Mouse (Mus musculus) liver, postnatal 0 days (tissue): ENCODE data around the gene Tfpi. TPM values are rescaled to one million over a fixed set of nuclear protein-coding genes. Genes with fewer than 3 reads are reported as not detected.

Source experiments
- ATAC-seq: fragments of 200-750 bp; cut with Nextera tagmentation; 2 replicates; pipeline ENCODE4 v1.8.0; 2017; ENCODE audit warnings: mild to moderate bottlenecking, moderate library complexity
- DNase-seq: peaks from one replicate; pipeline ENCODE4 v3.0.0-alpha.2; 2016
- H3K27ac ChIP-seq: fragments of 300-500 bp; sonication (generic); 2 replicates; pipeline ENCODE4 v1.5.1; 2014; ENCODE audit warnings: antibody characterized with exemption, moderate library complexity, mild to moderate bottlenecking, low read depth
- H3K27me3 ChIP-seq: fragments of 300-500 bp; sonication (generic); 2 replicates; pipeline ENCODE4 v1.6.1; 2014; ENCODE audit warnings: low read length, control low read depth, mixed read lengths; ENCODE audit not compliant: insufficient read depth
- H3K36me3 ChIP-seq: fragments of 300-500 bp; sonication (generic); replicated peaks from 2 replicates; pipeline ENCODE4 v1.6.1; 2014; ENCODE audit warnings: mild to moderate bottlenecking, control low read depth, low read length, moderate library complexity, mixed read lengths; ENCODE audit not compliant: insufficient read depth
- H3K4me1 ChIP-seq: fragments of 300-500 bp; sonication (generic); 2 replicates; pipeline ENCODE4 v1.6.1; 2014; ENCODE audit warnings: antibody characterized with exemption, mild to moderate bottlenecking, control low read depth; ENCODE audit not compliant: insufficient read depth
- H3K4me2 ChIP-seq: fragments of 300-500 bp; sonication (generic); 2 replicates; pipeline ENCODE4 v1.6.1; 2014; ENCODE audit warnings: low read depth, mild to moderate bottlenecking, low read length, moderate library complexity, mixed read lengths
- H3K4me3 ChIP-seq: fragments of 300-500 bp; sonication (generic); 2 replicates; pipeline ENCODE4 v1.5.1; 2014; ENCODE audit warnings: low read depth, low read length
- H3K9ac ChIP-seq: fragments of 300-500 bp; sonication (generic); replicated peaks from 2 replicates; pipeline ENCODE4 v1.6.1; 2014; ENCODE audit warnings: mild to moderate bottlenecking, moderate library complexity
- H3K9me3 ChIP-seq: fragments of 300-500 bp; sonication (generic); 2 replicates; pipeline ENCODE4 v1.6.1; 2016; ENCODE audit warnings: mild to moderate bottlenecking, control low read depth, low read length, mixed read lengths
- CTCF ChIP-seq: sonication (generic); IDR thresholded peaks from 2 replicates; pipeline ENCODE4 v1.5.1; 2016; ENCODE audit warnings: antibody characterized with exemption, low read depth
- EP300 ChIP-seq: IDR thresholded peaks from 2 replicates; pipeline ENCODE4 v1.6.1; 2016; ENCODE audit warnings: antibody characterized with exemption, low read depth, mild to moderate bottlenecking
- WGBS: fragments of 180-500 bp; shearing (Covaris S2); extraction: QIAGEN DNeasy Blood & Tissue Kit; methylation state at CpG from one replicate; pipeline ENCODE4 v1.1.7; 2014; ENCODE audit not compliant: insufficient replicate concordance; 5-methylcytosine and 5-hydroxymethylcytosine counted together
- polyA plus RNA-seq: library from polyadenylated mRNA; unstranded; fragments of >200 nt; fragmentation: Nextera tagmentation; extraction: Ambion mirVana; gene quantifications from 2 replicates; pipeline ENCODE4 v1.2.1, GENCODE M21; 2015

Gene Tfpi
- polyA plus RNA-seq, 1 experiment from 2014 or later, result 12.2 TPM

DNA sequence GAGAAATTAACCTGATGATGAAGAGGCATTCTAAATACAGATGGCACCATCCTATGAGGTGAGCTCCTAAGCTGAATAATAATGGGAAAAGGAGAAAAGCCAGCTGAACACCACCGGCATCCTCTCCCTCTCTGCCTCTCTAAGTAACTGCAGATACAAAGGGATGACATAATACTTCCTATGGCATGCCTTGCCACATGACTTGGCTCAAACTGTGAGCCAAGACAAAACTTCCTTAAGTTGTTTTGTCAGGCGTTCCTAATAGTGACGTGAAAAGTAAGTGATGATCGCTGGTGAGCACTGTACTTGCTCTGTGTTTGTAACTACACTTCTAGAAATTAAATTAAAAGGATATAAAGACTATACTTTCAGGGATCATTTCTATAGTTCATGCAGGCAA, 27.7 kb upstream of the Tfpi start:
- Histone ChIP-seq H3K4me3 (no peak overlapping the region), H3K9me3 (no peaks in the 10 kb centered on the region), H3K4me2 (no peak overlapping the region), H3K36me3 (no peaks in the 10 kb centered on the region), H3K4me1 (peaks cover 5% of the 10 kb centered on the region), H3K27me3 (no peaks in the 10 kb centered on the region), H3K27ac (peak overlapping the region; percentile 78; the same call in 1 of the 2 replicates), H3K9ac (no peak overlapping the region)
- TF ChIP-seq CTCF, result no peak
- no peak for TF ChIP-seq EP300
- DNase-seq (no peak), ATAC-seq (peak; percentile 55; the same call in 1 of the 2 replicates)
- WGBS, result 48% methylated on average over 4 of the region's 4 CpGs

DNA sequence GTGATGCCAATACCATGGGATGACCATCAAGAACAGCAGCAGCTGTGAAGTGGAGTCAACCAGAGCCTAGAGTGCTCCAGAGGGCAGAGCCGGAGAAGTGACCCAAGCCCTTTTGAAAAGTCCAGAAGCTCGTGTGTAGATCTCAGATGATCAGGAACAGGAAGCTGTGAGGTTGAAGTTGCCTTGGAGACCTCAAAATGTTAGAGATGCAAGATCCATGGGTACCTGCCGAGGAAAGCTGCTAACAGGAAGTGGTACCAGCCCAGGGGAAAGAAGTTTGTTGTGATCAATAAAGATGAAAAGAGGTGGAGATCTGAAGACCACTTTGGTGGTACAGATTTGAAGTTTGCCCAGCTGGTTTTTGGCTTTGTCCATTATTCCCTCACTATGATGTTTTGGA, 22.3 kb upstream of the Tfpi start:
- Histone ChIP-seq H3K4me1 (no peaks in the 10 kb centered on the region), H3K27me3 (no peaks in the 10 kb centered on the region), H3K36me3 (no peaks in the 10 kb centered on the region), H3K4me2 (no peak overlapping the region), H3K27ac (no peak overlapping the region), H3K9me3 (no peaks in the 10 kb centered on the region), H3K9ac (no peak overlapping the region), H3K4me3 (no peak overlapping the region)
- WGBS, result 53% methylated on average over 3 of the region's 3 CpGs
- TF ChIP-seq EP300 (no peak), CTCF (no peak)
- ATAC-seq (no peak), DNase-seq (no peak)

DNA sequence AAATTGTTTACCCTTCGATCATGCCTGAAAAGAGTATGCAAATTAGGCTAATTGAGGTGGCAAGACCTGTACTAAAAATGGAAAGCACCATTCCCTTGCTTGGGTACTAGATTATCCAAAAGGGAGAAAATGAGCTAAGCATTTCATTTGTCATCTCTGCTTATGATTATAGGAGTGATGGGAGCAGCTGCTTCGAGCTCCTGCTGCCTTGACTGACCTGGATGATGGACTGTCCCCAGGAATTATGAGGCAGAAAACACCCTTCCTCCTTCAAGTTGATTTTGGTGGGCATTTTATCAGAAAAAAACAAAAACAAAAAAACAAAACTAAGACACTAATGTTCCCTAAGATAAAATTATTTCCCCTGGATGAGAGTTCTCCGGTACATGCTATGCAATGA, 18.5 kb upstream of the Tfpi start:
- H3K9ac ChIP-seq, result no peak overlapping the region
- H3K9me3 ChIP-seq, result no peaks in the 10 kb centered on the region
- no peak overlapping the region for H3K4me3 ChIP-seq
- DNase-seq, result no peak
- H3K4me1 ChIP-seq, result no peaks in the 10 kb centered on the region
- no peak for ATAC-seq
- H3K27ac ChIP-seq, result no peak overlapping the region
- TF ChIP-seq CTCF, result no peak
- no peak for TF ChIP-seq EP300
- 78% methylated on average over 3 of the region's 3 CpGs for WGBS
- no peaks in the 10 kb centered on the region for H3K27me3 ChIP-seq
- no peak overlapping the region for H3K4me2 ChIP-seq
- H3K36me3 ChIP-seq, result no peaks in the 10 kb centered on the region

DNA sequence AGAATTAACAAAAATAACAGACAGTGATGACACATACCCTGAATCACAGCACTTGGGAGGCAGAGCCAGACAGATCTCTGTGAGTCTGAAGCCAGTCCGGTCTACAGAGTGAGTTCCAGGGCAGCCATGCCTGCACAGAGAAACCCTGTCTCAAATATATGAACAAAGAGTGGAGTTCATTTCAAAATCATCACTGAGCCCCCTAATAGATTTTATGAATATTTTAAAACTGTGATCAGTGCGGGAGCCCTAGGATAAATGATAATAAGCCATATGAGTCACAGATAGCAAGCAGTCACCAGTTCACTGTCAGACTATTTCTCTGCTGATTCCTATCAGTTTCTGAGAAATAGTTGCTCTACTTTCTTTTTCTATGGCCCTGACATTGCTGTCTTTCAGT, 17.1 kb upstream of the Tfpi start:
- ATAC-seq (no peak), DNase-seq (no peak)
- Histone ChIP-seq H3K9me3 (no peaks in the 10 kb centered on the region), H3K4me1 (no peaks in the 10 kb centered on the region), H3K9ac (no peak overlapping the region), H3K27ac (no peak overlapping the region), H3K27me3 (no peaks in the 10 kb centered on the region), H3K4me2 (no peak overlapping the region), H3K36me3 (no peaks in the 10 kb centered on the region), H3K4me3 (no peak overlapping the region)
- 81% methylated on average over 2 of the region's 2 CpGs for WGBS
- no peak for TF ChIP-seq EP300
- TF ChIP-seq CTCF, result no peak

DNA sequence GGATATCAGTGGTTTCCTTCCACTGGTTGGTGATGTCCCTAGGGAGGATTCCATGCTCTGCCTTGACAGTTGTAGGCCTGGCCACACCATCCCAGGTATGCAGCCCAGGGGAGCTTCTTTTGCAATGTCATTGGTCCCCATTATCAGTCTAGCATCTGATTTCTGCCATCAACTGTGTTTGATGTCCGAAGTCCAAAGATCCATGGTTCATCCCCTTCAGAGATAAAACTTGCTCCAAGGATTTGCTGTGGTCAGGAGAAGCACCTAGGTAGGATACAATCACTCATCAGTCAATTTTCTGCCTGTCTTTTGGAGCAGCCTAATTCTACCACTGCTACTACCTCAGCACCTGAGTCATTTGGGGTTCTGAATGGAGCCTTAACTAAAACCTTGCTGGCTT, 15.1 kb upstream of the Tfpi start:
- no peaks in the 10 kb centered on the region for H3K4me1 ChIP-seq
- no peak overlapping the region for H3K4me2 ChIP-seq
- no peak overlapping the region for H3K9ac ChIP-seq
- 68% methylated on average over 1 of the region's 1 CpGs for WGBS
- no peak for DNase-seq
- ATAC-seq, result no peak
- H3K9me3 ChIP-seq, result no peaks in the 10 kb centered on the region
- TF ChIP-seq CTCF (no peak), EP300 (no peak)
- H3K4me3 ChIP-seq, result no peak overlapping the region
- H3K27me3 ChIP-seq, result no peaks in the 10 kb centered on the region
- no peaks in the 10 kb centered on the region for H3K36me3 ChIP-seq
- no peak overlapping the region for H3K27ac ChIP-seq

DNA sequence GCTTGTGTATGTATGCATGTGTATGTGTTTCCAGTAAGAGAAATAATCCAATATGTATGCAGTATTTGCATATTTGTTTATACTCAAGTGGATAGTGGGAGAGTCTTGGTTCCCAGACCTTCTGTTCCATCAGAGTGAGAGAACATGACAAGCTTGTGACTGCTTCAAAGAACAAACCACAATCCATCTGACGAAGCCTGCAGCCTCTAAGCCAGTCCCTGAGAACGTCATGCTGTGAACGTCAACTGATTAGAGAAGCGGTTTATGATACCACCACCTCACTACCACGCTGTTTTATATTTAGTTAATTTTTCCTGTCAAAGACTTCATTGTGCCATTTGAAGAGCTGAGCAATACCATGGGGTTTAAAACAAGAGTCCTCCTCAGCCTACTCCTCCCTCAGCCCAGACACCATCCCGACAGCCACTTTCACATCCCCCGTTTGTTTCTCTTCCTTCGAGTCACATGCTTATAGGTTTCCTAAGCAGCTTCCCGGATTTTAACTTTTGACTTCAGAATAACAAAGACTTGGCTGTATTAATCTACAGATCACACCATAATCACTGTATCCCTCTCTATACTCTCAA, 11.2 kb upstream of the Tfpi start:
- Histone ChIP-seq H3K36me3 (no peaks in the 10 kb centered on the region), H3K9me3 (no peaks in the 10 kb centered on the region), H3K27me3 (no peaks in the 10 kb centered on the region), H3K27ac (no peak overlapping the region), H3K9ac (no peak overlapping the region), H3K4me2 (no peak overlapping the region), H3K4me3 (no peak overlapping the region), H3K4me1 (no peaks in the 10 kb centered on the region)
- ATAC-seq (no peak), DNase-seq (no peak)
- TF ChIP-seq CTCF, result no peak
- no peak for TF ChIP-seq EP300
- WGBS, result 55% methylated on average over 9 of the region's 9 CpGs

DNA sequence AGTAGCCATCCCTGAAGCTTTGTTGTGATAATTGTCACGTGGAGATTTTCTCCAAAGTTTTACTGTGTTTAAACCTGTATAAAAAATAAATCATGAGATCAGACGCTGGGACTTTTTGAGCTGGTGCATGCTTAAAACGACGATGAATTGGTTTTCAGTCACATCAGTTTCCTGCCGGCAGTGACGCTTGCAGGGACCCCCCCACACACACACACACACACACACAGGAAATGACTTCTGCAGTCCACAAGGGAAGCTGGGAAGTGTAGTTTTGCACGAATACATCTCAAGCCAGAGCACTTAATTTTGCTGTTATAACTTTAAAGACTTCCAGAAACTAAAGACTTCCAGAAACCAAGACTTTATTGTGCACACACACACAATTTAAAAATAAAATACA, 5.3 kb upstream of the Tfpi start:
- Histone ChIP-seq H3K4me2 (no peak overlapping the region), H3K9me3 (no peaks in the 10 kb centered on the region), H3K27me3 (no peaks in the 10 kb centered on the region), H3K27ac (no peak overlapping the region), H3K4me1 (no peaks in the 10 kb centered on the region), H3K4me3 (no peak overlapping the region), H3K36me3 (no peaks in the 10 kb centered on the region), H3K9ac (no peak overlapping the region)
- ATAC-seq, result no peak; the same call in 1 of the 2 replicates
- DNase-seq, result peak; percentile 40
- 16% methylated on average over 7 of the region's 7 CpGs for WGBS
- TF ChIP-seq EP300, result no peak
- TF ChIP-seq CTCF, result no peak
